Mouse (Mus musculus) CD4-positive, CD25-positive, alpha-beta regulatory T cell, adult 4 months (primary cell): ENCODE measurements around the gene Clcn7. TPM values are rescaled to one million over a fixed set of nuclear protein-coding genes. Genes with fewer than 3 reads are reported as not detected.
A peak's percentile ranks its signal among the peaks of the same experiment; 100 is the strongest.

Source experiments
- ATAC-seq: one replicate; pipeline ENCODE4 v1.8.0; 2017
- polyA plus RNA-seq, 2 experiments: library from polyadenylated mRNA; unstranded; fragments of 100-300 nt; shearing (Covaris generic); gene quantifications; one replicate each; pipeline ENCODE4 v1.2.1; 2017

Clcn7 gene
- polyA plus RNA-seq, 2 experiments from 2014 or later, result 18.2 to 33.2 TPM

- no peak for ATAC-seq
These were observed 5.5 kb upstream of the Clcn7 start for GRCm38 (mm10) chr17:25127681-25128080.

- no peak for ATAC-seq
These were observed 3.1 kb upstream of the Clcn7 start for GRCm38 (mm10) chr17:25130060-25130459.

- no peak for ATAC-seq
These were observed 2.4 kb downstream of the Clcn7 start for GRCm38 (mm10) chr17:25135622-25136021.

- ATAC-seq, result no peak
These were observed 5.6 kb downstream of the Clcn7 start for GRCm38 (mm10) chr17:25138803-25139202.

- ATAC-seq, result no peak
These were observed 6.8 kb downstream of the Clcn7 start for GRCm38 (mm10) chr17:25139960-25140359.

- ATAC-seq, result no peak
These were observed 29.0 kb downstream of the Clcn7 start, which contains the start of gene Ccdc154 for GRCm38 (mm10) chr17:25162161-25162560. Gene Ccdc154 (plus strand): TSS chr17:25162461.

- no peak for ATAC-seq
These were observed 30.2 kb downstream of the Clcn7 start for GRCm38 (mm10) chr17:25163387-25163786.

- ATAC-seq, result no peak
These were observed 31.6 kb downstream of the Clcn7 start for GRCm38 (mm10) chr17:25164770-25165169.

- no peak for ATAC-seq
These were observed 32.9 kb downstream of the Clcn7 start for GRCm38 (mm10) chr17:25165970-25166671.

- no peak for ATAC-seq
These were observed 36.5 kb downstream of the Clcn7 start for GRCm38 (mm10) chr17:25169706-25170105.

- ATAC-seq, result no peak
These were observed 39.4 kb downstream of the Clcn7 start for GRCm38 (mm10) chr17:25172558-25172957.

- ATAC-seq, result no peak
These were observed 42.2 kb downstream of the Clcn7 start, which contains the start of gene Gm38655 for GRCm38 (mm10) chr17:25175411-25175810. Gene Gm38655 (minus strand): TSS chr17:25175471.

GRCm38 (mm10) chr17:25183232-25183631, 50.0 kb downstream of the Clcn7 start:
- no peak for ATAC-seq

- ATAC-seq, result peak; percentile 92
These were observed 51.0 kb downstream of the Clcn7 start, which contains the start of gene BC003965 for GRCm38 (mm10) chr17:25184129-25184691. Gene BC003965 (plus strand): TSS chr17:25184554.

GRCm38 (mm10) chr17:25184961-25185360, 51.8 kb downstream of the Clcn7 start:
- ATAC-seq, result no peak

GRCm38 (mm10) chr17:25187784-25188149, 54.6 kb downstream of the Clcn7 start:
- no peak for ATAC-seq

GRCm38 (mm10) chr17:25188150-25189031, 55.2 kb downstream of the Clcn7 start, which contains the start of gene Unkl:
Gene Unkl (plus strand): TSS chr17:25188397.
- ATAC-seq, result peak; percentile 8

GRCm38 (mm10) chr17:25189091-25189490, 55.9 kb downstream of the Clcn7 start:
- ATAC-seq, result no peak

GRCm38 (mm10) chr17:25202401-25202800, 69.2 kb downstream of the Clcn7 start:
- ATAC-seq, result no peak

- no peak for ATAC-seq
These were observed 76.8 kb downstream of the Clcn7 start for GRCm38 (mm10) chr17:25210006-25210405.

- no peak for ATAC-seq
These were observed 77.7 kb downstream of the Clcn7 start for GRCm38 (mm10) chr17:25210680-25211466.

- no peak for ATAC-seq
These were observed 78.5 kb downstream of the Clcn7 start for GRCm38 (mm10) chr17:25211705-25212104.
